Mouse (Mus musculus) kidney, adult 2 months (tissue): Measurements from ENCODE around the gene Lyl1.

Experiments used
- CTCF ChIP-seq: fragments of 200-500 bp; conservative IDR thresholded peaks from 2 replicates; pipeline ENCODE4 v1.5.1; 2011; ENCODE audit warnings: low read depth, mild to moderate bottlenecking, control low read depth, low read length, moderate library complexity, mixed read lengths; ENCODE audit not compliant: insufficient read depth, insufficient read length
- POLR2A ChIP-seq: fragments of 200-500 bp; IDR thresholded peaks from one replicate; pipeline ENCODE4 v1.6.1; 2011; ENCODE audit warnings: low read depth, low read length, control low read depth

DNA sequence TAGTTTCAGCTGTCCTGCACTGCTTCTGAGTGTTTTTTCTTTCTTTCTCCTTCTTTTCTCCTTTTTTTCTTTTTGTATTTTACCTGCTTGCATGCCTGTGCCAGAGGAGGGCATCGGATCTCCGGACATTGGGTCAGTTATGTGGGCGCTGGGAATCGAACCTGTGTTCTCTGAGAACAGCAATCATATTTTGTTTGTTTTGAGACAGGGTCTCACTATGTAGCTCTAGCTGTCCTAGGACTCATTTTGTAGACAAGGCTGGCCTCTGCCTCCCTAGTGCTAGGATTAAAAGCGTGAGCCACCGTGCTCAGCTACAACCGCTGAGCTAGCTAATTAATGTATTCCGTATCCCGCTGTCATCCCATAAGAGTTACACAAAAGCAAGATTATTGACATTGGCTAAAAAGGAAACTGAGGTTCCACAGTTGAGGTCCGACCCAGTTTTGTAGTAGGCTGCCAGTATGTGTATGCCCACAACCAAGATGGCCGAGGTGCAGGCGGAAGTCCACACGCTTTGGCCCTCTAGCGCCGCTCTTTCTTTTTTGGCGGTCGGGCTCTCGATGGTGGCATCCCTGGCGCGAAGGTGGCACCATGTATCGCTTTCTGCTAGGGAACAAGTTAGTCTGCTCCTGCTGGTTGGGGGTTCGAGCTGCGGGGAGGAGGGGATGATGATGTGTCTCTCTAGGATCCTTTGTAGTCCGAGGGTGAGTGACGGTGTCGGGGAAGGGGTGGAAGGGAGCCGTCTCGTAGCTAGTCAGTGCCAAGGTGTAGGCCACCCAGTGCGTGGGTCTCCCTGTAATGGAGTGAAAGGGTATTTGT is 36.5 kb upstream of the Lyl1 start:
- TF ChIP-seq CTCF (peak; percentile 49), POLR2A (no peak)
